Mouse (Mus musculus) olfactory bulb, adult 2 months (tissue): Measurements from ENCODE around the gene Gm30302. TPM values are rescaled to one million over a fixed set of nuclear protein-coding genes. Genes with fewer than 3 reads are reported as not detected.

Experiments
- H3K27ac ChIP-seq: fragments of 200-500 bp; 2 replicates; pipeline ENCODE4 v1.5.1; 2012; ENCODE audit warnings: low read depth, low read length; ENCODE audit not compliant: insufficient read depth
- H3K4me1 ChIP-seq: fragments of 200-500 bp; 2 replicates; pipeline ENCODE4 v1.6.1; 2012; ENCODE audit warnings: low read length; ENCODE audit not compliant: control insufficient read depth, insufficient read depth
- H3K4me3 ChIP-seq: fragments of 200-500 bp; 2 replicates; pipeline ENCODE4 v1.5.1; 2012; ENCODE audit warnings: mild to moderate bottlenecking, low read depth, low read length, moderate library complexity; ENCODE audit not compliant: insufficient read depth
- CTCF ChIP-seq: fragments of 200-500 bp; IDR thresholded peaks from 2 replicates; pipeline ENCODE4 v1.5.1; 2012; ENCODE audit warnings: low read depth, mild to moderate bottlenecking, low read length, moderate library complexity; ENCODE audit not compliant: insufficient read depth
- POLR2A ChIP-seq: fragments of 200-500 bp; IDR thresholded peaks from 2 replicates; pipeline ENCODE4 v1.6.1; 2012; ENCODE audit warnings: mild to moderate bottlenecking, low read depth, low read length, moderate library complexity; ENCODE audit not compliant: insufficient read depth
- WGBS: fragments of 180-500 bp; shearing (Covaris S2); methylation state at CpG from one replicate; pipeline ENCODE4 v1.1.7; 2018; 5-methylcytosine and 5-hydroxymethylcytosine counted together
- polyA plus RNA-seq: library from polyadenylated mRNA; stranded (reverse); fragments of >200 nt; gene quantifications from 2 replicates; pipeline ENCODE4 v1.2.4, GENCODE M21; 2012; ENCODE audit warnings: low replicate concordance; ENCODE audit not compliant: missing spikeins, insufficient read depth, insufficient read length

The Gm30302 gene
- polyA plus RNA-seq, 1 experiment: not detected

DNA sequence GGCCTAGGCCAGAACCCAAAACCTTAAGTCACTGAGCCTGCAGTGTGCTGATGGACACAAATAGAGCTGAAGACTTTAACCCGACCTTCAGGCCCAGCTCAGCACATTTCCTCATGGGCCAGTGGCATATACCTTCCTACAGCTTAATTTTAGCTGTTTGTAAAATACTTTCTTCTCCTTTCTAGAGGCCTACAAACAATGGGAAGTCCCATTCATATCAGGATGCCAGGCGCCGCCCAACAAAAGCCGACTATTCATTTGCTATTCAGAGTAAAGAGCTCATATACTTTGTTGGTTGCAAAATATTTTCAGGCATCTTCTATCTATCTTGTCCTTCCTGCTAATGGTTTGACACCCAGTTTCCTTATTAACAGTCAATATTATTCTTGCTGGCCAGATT is 40.8 kb downstream of the Gm30302 start:
- Histone ChIP-seq H3K4me1 (no peaks in the 10 kb centered on the region), H3K27ac (no peak overlapping the region), H3K4me3 (no peak overlapping the region)
- WGBS: 87% methylated on average over 4 of the region's 4 CpGs
- no peak for TF ChIP-seq CTCF
- TF ChIP-seq POLR2A: no peak

DNA sequence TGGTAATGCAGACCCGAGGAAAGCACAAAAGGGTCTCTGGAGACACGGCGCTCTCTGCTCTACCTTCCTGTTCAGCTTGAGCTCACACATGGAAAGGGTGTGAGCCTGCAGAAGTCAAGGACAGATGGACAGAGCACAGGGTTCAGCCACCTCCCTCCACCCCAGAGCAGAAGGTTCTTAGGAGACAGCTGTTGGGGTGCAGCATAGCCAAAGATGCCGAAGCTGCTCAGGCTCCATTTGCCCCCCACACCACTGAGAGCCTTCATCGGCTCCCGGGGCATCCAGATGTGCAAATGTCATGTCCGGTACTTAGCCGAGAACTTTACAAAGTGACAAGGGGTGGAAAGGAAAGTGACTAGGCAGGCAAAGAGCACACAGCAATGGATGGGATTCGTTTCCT is 42.2 kb downstream of the Gm30302 start:
- Histone ChIP-seq H3K4me1 (no peaks in the 10 kb centered on the region), H3K4me3 (no peak overlapping the region), H3K27ac (no peak overlapping the region)
- no peak for TF ChIP-seq CTCF
- no peak for TF ChIP-seq POLR2A
- 93% methylated on average over 9 of the region's 9 CpGs for WGBS

DNA sequence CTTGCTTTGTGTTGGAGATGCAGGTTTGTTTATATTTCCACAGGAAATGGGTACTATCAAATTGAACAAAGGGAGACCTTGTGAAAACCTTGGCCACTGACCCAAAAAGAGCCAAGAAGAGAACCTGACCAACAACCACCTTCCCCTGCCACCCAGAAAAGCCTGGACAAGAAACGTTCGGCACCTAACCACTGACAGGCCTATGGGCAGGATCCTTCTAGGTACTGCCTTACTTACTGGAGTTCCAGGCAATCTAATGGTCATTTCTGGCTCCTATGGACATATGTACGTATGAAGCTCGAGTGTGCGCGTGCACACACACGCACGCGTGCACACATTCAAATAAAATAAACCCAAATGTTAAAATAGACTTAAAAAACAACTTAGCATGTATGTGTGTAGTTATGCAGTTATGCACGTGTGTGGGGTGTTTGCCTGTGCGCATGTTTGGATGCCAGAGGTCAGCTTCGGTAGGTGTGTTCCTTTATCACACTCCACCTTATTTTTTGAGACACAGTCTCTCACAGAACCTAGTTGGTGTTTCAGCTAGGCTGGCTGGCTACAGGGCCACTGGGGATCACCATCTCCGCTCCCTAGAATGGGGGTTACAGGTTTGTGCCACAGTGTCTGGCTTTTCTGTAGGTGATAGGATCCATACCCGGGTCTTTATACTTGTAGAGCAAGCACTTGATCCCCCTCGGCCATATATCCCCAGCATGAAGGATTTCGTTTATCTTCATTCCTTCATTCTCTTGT is 57.3 kb downstream of the Gm30302 start:
- TF ChIP-seq POLR2A (no peak), CTCF (no peak)
- Histone ChIP-seq H3K27ac (no peak overlapping the region), H3K4me3 (no peak overlapping the region), H3K4me1 (no peaks in the 10 kb centered on the region)
- WGBS: 91% methylated on average over 16 of the region's 16 CpGs

DNA sequence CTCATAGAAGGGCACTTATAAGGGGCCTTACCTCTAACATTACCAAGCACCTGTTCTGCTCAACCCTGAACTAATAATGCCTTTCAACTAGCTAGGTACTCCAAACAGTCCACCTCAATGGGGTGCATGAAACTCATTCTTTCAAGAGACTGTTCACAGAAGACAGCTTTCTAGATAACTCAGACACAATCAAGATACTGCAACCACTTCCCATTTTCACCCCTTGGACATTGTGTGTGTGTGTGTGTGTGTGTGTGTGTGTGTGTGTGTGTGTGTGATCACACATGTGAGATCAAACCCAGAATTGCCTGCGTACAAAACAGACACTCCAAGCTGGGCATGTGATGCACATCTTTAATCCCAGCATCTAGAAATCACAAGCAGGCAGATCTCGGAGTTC is 60.8 kb downstream of the Gm30302 start:
- TF ChIP-seq CTCF (no peak), POLR2A (no peak)
- WGBS: 86% methylated on average over 2 of the region's 2 CpGs
- no peak overlapping the region for H3K4me3 ChIP-seq
- no peak overlapping the region for H3K27ac ChIP-seq
- H3K4me1 ChIP-seq: no peaks in the 10 kb centered on the region

DNA sequence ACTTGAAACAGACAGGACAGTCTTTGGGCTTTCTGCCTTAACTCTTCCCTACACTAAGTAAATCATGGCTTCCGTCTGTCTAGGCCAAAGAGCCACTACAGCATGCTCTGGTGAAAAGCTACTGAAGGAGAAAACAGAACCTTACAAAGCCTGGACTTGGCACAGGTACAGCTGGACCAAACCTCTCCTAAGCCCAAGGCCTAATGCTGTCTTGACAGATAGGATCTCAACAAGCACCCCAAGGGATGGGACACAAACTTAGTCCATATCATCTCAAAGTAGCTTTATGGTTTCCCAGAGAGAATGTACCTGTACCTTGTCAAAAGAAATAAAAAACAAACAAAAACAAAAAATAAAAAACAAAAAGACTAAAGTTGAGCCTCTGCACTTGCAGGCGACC is 62.4 kb downstream of the Gm30302 start:
- no peak for TF ChIP-seq POLR2A
- TF ChIP-seq CTCF: no peak
- Histone ChIP-seq H3K4me1 (no peaks in the 10 kb centered on the region), H3K4me3 (no peak overlapping the region), H3K27ac (no peak overlapping the region)
- WGBS: 71% methylated on average over 2 of the region's 2 CpGs

Other genes with a start within 250 kb of the Gm30302 start
- not detected in 2 replicates for gene Omd, start 216.5 kb downstream of the Gm30302 start, polyA plus RNA-seq
- not detected in 2 replicates for gene Ogn, start 191.0 kb downstream of the Gm30302 start, polyA plus RNA-seq
- not detected in 2 replicates for gene Cenpp, start 146.2 kb downstream of the Gm30302 start, polyA plus RNA-seq
- gene Nol8, start 145.9 kb downstream of the Gm30302 start, polyA plus RNA-seq: not detected in 2 replicates
- gene Iars, start 116.9 kb downstream of the Gm30302 start, polyA plus RNA-seq: not detected in 2 replicates